Mouse (Mus musculus): ENCODE measurements around the gene Nexn. TPM values are rescaled to one million over a fixed set of nuclear protein-coding genes. Genes with fewer than 3 reads are reported as not detected.

The Nexn gene
- polyA plus RNA-seq (2012; rRNA removed), result 0.04 and 0.10 TPM in 2 replicates

DNA sequence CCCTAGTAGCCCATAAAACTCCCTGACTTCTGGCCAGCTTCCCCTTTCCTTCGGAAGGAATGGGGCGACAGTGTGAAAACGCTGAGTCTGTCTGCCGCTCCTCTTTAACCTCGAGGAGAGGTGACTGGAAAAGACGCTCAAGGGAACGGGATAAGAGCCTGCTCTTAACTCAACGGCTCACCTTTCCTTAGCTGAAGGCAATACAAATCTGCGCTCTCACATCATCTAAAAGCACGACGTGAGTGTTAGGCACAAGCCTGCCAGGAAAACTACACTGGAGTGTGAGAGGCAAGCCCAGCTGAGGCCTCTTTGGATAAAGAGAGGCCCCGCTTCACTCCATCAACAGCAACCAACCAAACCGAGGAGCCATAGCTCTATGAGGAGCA is at the start of gene Nexn:
Gene Nexn (minus strand): TSS at position 315 of the 386 bp plus-strand sequence.

DNA sequence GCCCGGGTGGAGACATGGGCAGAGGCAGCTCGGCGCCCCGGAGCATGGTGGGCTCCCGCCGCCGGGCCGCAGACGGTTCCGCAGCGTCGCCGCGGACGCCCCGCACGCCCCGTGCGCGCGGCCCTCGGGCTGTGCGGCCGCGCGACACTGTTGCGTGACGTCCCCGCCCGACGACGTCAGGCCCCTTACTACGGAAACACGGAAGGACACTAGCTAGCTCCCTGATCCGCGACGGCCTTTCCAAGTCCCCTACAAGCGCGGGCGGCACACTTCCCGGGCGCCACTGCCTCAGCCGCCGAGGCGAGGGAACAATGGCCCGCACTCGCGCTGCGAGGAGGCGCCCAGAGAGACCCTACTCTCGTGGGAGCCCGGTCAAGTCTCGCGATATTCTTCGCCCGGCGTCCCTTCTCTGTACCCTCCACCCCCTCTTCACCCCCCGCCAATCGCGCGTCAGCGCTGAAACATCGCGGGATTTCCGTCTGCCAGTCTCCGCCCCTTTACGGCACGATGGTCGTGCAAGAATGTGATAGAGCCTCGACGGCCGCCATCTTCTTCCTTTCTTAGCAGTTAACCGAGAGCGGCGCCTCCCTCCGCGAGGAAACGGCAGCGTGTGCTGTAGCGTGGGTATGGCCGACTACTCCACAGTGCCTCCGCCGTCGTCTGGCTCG is 56.0 kb downstream of the Nexn start, which contains the start of the genes Dnajb4 and Fubp1:
Gene Dnajb4 (minus strand): TSS at position 336 of the 668 bp plus-strand sequence.
Gene Fubp1 (plus strand): TSS at position 456 of the 668 bp plus-strand sequence.

Other genes with a start within 250 kb of the Nexn start
- gene Gipc2, start 100.1 kb downstream of the Nexn start, polyA plus RNA-seq (2012; rRNA removed), result 18.6 and 22.8 TPM in 2 replicates
- gene Dnajb4, start 56.0 kb downstream of the Nexn start, polyA plus RNA-seq (2012; rRNA removed), result 0.85 and 1.2 TPM in 2 replicates
- 16.6 and 18.2 TPM in 2 replicates for gene Fubp1, start 55.9 kb downstream of the Nexn start, polyA plus RNA-seq (2012; rRNA removed)
- gene Miga1, start 74.1 kb upstream of the Nexn start, polyA plus RNA-seq (2012; rRNA removed), result 0.94 and 1.5 TPM in 2 replicates
- gene Usp33, start 80.1 kb upstream of the Nexn start, polyA plus RNA-seq (2012; rRNA removed), result 0.90 and 2.5 TPM in 2 replicates
- gene Zzz3, start 129.1 kb upstream of the Nexn start, polyA plus RNA-seq (2012; rRNA removed), result 5.1 and 5.5 TPM in 2 replicates